ENCODE assay signal across 21 mouse cellular contexts in genomic region chr4:125136303-125136888, GRCm38 (mm10). TPM values are rescaled to one million over a fixed set of nuclear protein-coding genes. Genes with fewer than 3 reads are reported as not detected.
DNase-seq lines count a peak whose midpoint lies in the region; ATAC-seq and TF ChIP-seq lines count a peak whose summit lies in the region.
"Had no signal": no experiment of that assay in that cellular context is flagged by ENCODE, and none has a peak within 500 bp of the region (broad histone marks: within the 10 kb centered on the region; RNA-seq: fewer than 3 reads in every experiment).

No protein-coding gene starts in this region.

- H3K36me3 ChIP-seq in ES-Bruce4 (ENCODE audit: control insufficient read depth, insufficient read depth, low read length, poor library complexity, severe bottlenecking) = no peaks in the 10 kb centered on the region
- H3K36me3 ChIP-seq in forebrain, embryonic 13.5 days (ENCODE audit: poor library complexity, severe bottlenecking) = no peaks in the 10 kb centered on the region
- H3K36me3 ChIP-seq: embryonic facial prominence, embryonic 10.5 days; embryonic facial prominence, embryonic 12.5 days; forebrain, embryonic 15.5 days; G1E had no signal

- TF ChIP-seq CTCF in ES-Bruce4 (IDR thresholded peaks at IDR 0.05; ENCODE audit: low read depth, low read length) = no peak

- 49% methylated on average over 12 of the region's 12 CpGs for WGBS in forebrain, embryonic 13.5 days

- H3K4me1 ChIP-seq in ES-Bruce4 (ENCODE audit: control insufficient read depth, insufficient read depth, low read length) = peaks cover 9% of the 10 kb centered on the region
- no peaks in the 10 kb centered on the region for H3K4me1 ChIP-seq in forebrain, embryonic 13.5 days
- H3K4me1 ChIP-seq: embryonic facial prominence, embryonic 12.5 days; forebrain, embryonic 15.5 days had no signal

- no peaks in the 10 kb centered on the region for H3K27me3 ChIP-seq in ES-Bruce4 (ENCODE audit: control insufficient read depth, insufficient read depth, low read length, poor library complexity, severe bottlenecking)
- no peaks in the 10 kb centered on the region for H3K27me3 ChIP-seq in forebrain, embryonic 13.5 days
- H3K27me3 ChIP-seq: embryonic facial prominence, embryonic 12.5 days; forebrain, embryonic 15.5 days; Patski had no signal

- peak; percentile 94 for DNase-seq in ES-CJ7 (ENCODE audit: low read depth, low spot score)
- DNase-seq in R1 (ENCODE audit: low read depth, low spot score) = peak; percentile 98
- no peak for DNase-seq in layer of hippocampus, postnatal 36 days
- no peak for DNase-seq in left cerebral cortex, postnatal 25 days (ENCODE audit: low spot score in 2 of 2)
- DNase-seq: adrenal gland, adult 8-10 months; adrenal gland, postnatal 14 days; adrenal gland, postnatal 36 days; cerebellum, adult 11-12 months; cerebellum, adult 2 months; cerebellum, adult 9-10 months; cerebellum, postnatal 10 days; cerebellum, postnatal 25 days; forebrain, postnatal 0 days had no signal

- no peak overlapping the region for H3K4me2 ChIP-seq in forebrain, embryonic 13.5 days
- H3K4me2 ChIP-seq: embryonic facial prominence, embryonic 12.5 days; forebrain, embryonic 15.5 days had no signal

- H3K27ac ChIP-seq in ES-Bruce4 (ENCODE audit: insufficient read depth, low read length) = peak overlapping the region; percentile 88
- H3K27ac ChIP-seq in forebrain, embryonic 13.5 days = no peak overlapping the region
- H3K27ac ChIP-seq: embryonic facial prominence, embryonic 10.5 days; embryonic facial prominence, embryonic 12.5 days; forebrain, embryonic 15.5 days had no signal

- TF ChIP-seq EP300 in ES-Bruce4 (IDR thresholded peaks at IDR 0.05; ENCODE audit: insufficient read depth, low read depth, low read length) = peak; percentile 89

- intact Hi-C loops in left cerebral cortex, postnatal 25 days (cut with DNase I) = no loop called here

- peak overlapping the region; percentile 7; the same call in 1 of the 2 replicates for H3K9ac ChIP-seq in ES-Bruce4 (ENCODE audit: low read depth, poor library complexity, severe bottlenecking)
- H3K9ac ChIP-seq in forebrain, embryonic 13.5 days = no peak overlapping the region
- H3K9ac ChIP-seq: embryonic facial prominence, embryonic 12.5 days; forebrain, embryonic 15.5 days; forebrain, postnatal 0 days had no signal

- no peak for TF ChIP-seq POLR2A in ES-Bruce4 (IDR thresholded peaks at IDR 0.05; ENCODE audit: insufficient read depth, low read length)

- no peak for ATAC-seq in forebrain, embryonic 13.5 days
- ATAC-seq: activated CD4-positive, CD25-positive, alpha-beta regulatory T cell, adult 4 months; forebrain, embryonic 15.5 days; forebrain, postnatal 0 days; Patski had no signal

- H3K9me3 ChIP-seq in ES-Bruce4 (replicated peaks; ENCODE audit: control insufficient read depth, insufficient read depth, low read length, poor library complexity, severe bottlenecking) = no peaks in the 10 kb centered on the region
- H3K9me3 ChIP-seq in forebrain, embryonic 13.5 days (replicated peaks) = no peaks in the 10 kb centered on the region
- H3K9me3 ChIP-seq: embryonic facial prominence, embryonic 10.5 days; embryonic facial prominence, embryonic 12.5 days; forebrain, embryonic 15.5 days; G1E had no signal

- H3K4me3 ChIP-seq in ES-Bruce4 (ENCODE audit: low read depth, low read length) = no peak overlapping the region
- no peak overlapping the region for H3K4me3 ChIP-seq in forebrain, embryonic 13.5 days
- H3K4me3 ChIP-seq: embryonic facial prominence, embryonic 10.5 days; embryonic facial prominence, embryonic 12.5 days; forebrain, embryonic 15.5 days had no signal

RNA-seq across cellular contexts. Expression of gene Zc3h12a, which starts 8.8 kb away (rescaled TPM):
- polyA plus RNA-seq in ES-Bruce4 (2011; ENCODE audit: insufficient read depth, insufficient read length, low read depth, missing spikeins) = 3.6 and 4.7 TPM in 2 replicates
- total RNA-seq in layer of hippocampus, postnatal 36 days (2021) = 1 to 10 TPM in 1 of 2 experiments, under 1 TPM in 1; 0.83 to 1.2 TPM
- polyA plus RNA-seq in forebrain, embryonic 13.5 days (2015; fragmentation: Nextera tagmentation; extraction: Ambion mirVana) = 0.15 TPM in 1 of 2 replicates, not detected in the other
- 1 to 10 TPM; 1.1 to 1.2 TPM for total RNA-seq in left cerebral cortex, postnatal 25 days (2021)
- total RNA-seq: forebrain, postnatal 0 days had no signal

RNA-seq across cellular contexts. Expression of gene Meaf6, which starts 51.5 kb away (rescaled TPM):
- 35.2 and 39.6 TPM in 2 replicates for polyA plus RNA-seq in ES-Bruce4 (2011; ENCODE audit: insufficient read depth, insufficient read length, low read depth, missing spikeins)
- total RNA-seq in layer of hippocampus, postnatal 36 days (2021) = 100 to 1,000 TPM; 112 to 118 TPM
- polyA plus RNA-seq in forebrain, embryonic 13.5 days (2015; fragmentation: Nextera tagmentation; extraction: Ambion mirVana) = 146 and 148 TPM in 2 replicates
- 100 to 1,000 TPM; 121 to 124 TPM for total RNA-seq in left cerebral cortex, postnatal 25 days (2021)

Comparison
In these comparisons a context has a peak if more than half of its experiments do, and no peak if none do; other contexts are left out.
1. DNase-seq: peak in ES-CJ7 (single experiment) and R1 (single experiment); none in layer of hippocampus, postnatal 36 days (0 of 2) and left cerebral cortex, postnatal 25 days (0 of 2).